Mouse (Mus musculus) fat pad, adult 2 months (tissue): ENCODE results near the gene Pi4kb.

Experiments
- DNase-seq: peaks from one replicate; pipeline ENCODE4 v3.0.0-alpha.2; 2011; ENCODE audit warnings: low read depth, low spot score; ENCODE audit errors: extremely low read depth

The Pi4kb gene

DNA sequence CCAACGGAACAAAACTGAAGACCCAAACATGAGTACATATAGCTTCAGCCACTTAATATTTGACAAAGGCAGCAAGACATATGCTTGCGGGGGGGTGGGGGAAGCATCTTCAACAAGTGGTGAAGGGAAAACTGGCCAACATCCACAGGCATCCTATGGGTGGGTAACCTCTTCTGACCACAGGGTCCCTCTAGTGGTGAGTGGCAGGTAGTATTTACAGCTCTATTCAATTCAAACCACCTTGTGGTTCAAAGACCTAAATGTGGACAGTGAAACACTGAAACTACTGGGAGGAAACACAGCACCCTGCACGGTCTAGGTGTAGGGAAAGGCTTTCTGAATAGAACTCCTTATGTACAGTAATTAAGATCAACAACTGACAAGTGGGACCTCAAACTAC, 79.2 kb downstream of the Pi4kb start:
- DNase-seq: no peak

DNA sequence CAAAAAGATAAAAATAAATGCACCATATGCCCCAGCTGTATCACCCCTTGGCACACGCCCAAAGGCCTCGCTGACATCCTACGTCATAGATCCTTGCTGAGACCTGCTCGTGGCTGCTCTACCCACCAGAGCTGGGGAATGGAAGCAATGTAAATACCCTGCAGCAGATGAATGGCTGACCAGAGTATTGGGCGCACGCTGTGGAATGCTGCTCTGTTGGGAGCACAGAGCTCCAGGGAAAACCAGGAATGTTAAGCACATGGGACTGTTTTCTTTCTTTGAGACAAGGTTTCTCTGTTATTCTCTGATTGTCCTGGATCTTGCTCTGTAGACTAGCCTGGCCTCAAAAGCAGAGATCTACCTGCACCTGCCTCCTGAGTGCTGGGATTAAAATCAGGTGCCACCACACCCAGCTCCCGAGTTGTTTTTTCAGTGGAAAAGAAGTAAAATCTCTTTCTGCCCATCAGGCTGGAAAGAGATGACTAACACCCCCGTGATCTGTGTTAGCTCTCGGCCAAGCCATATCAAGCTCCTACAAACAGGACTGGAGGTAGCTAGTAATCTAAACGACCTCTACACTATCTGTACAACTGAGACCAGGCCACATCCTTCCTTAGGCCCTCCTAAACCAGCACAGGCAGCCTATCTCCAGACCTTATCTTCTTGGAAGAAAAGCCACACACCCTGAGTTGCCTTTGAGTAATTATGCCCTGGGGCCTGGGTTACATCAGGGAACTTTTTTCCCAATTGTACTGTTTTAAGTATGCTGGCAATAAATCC, 80.1 kb downstream of the Pi4kb start:
- no peak for DNase-seq

DNA sequence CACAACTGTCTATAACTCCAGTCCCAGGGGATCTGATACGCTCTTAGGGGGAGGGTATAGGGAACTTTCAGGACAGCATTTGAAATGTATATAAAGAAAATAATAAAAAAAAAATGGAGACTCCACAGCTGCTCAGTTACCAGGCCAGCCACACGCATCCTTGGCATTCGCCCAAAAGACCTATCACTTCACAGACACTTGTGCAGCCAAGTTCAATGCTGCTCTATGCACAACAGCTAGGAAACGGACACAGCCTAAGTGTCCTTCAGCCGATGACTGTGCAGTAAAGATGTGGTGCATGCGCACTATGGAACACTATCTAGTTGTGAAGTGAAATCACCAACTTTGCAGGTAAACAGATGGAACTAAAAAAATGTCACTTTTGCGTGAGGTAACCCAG, 81.7 kb downstream of the Pi4kb start:
- no peak for DNase-seq
